Mouse (Mus musculus): ENCODE measurements at regions not wholly inside any gene's neighbourhood (a gene's known extent, or its start where the extent isn't known, plus 50 kb on each side); places are given as distances from the start of the nearest gene placed in this dataset.

DNA sequence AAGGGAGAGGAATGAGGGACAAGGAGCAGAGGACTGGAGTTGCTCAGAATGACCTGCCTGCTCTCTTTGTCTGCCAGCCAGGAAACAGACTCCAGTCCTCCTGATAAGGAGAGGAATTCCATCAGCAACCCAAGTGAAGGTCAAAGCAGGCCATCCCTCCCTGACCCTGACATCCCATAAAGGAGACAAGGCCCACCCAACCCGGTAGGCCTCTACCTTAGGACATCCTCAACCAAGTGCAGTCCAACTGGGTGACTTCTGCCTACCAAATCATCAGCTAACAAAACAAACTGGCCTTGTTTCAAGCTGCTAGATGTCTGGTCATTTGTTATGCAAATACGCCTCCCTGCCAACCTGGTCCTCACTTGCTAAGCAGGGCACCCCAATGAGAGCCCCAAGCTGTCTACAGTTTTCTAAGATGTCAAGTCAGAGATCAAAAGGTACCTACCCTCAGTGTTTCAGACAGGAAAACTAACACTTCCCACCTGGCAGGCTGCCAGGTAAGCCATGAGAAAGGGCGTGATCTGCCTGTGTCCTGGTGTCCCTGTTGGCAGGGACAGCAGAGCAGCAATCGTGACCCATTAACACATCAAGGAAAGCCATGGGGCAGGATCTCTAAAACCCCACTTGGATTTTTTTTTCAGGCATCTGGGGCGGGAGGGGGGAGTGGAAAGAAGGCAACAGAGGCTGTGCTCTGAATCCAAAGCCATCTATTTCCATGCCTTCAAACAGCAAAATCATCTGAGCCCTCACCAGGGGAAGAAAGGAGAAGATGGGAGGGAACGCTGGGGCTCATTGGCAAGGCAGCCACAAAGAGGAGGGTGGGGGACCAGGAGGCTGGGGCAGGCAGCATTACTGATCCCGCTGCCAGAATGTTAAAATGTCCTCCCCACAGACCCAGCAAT lies 227.6 kb upstream of the Cdh5 start:
- TF ChIP-seq CTCF (IDR thresholded peaks at IDR 0.05; ENCODE audit: borderline replicate concordance, insufficient read depth, low read length) = no peak
- no peak for TF ChIP-seq POLR2A (IDR thresholded peaks at IDR 0.05; ENCODE audit: low read depth, low read length)
